Mouse (Mus musculus) limb, embryonic 13.5 days (tissue): ENCODE measurements around the gene Serpina12. TPM values are rescaled to one million over a fixed set of nuclear protein-coding genes. Genes with fewer than 3 reads are reported as not detected.

Experiments used
- ATAC-seq: fragments of 200-750 bp; cut with Nextera tagmentation; 2 replicates; pipeline ENCODE4 v1.8.0; 2017; ENCODE audit warnings: low read depth, moderate number of reproducible peaks, moderate TSS enrichment; ENCODE audit not compliant: low FRiP score
- H3K27ac ChIP-seq: fragments of 300-500 bp; sonication (generic); 2 replicates; pipeline ENCODE4 v1.5.1; 2015; ENCODE audit warnings: inconsistent platforms, mild to moderate bottlenecking, moderate library complexity
- H3K27me3 ChIP-seq: fragments of 300-500 bp; sonication (generic); 2 replicates; pipeline ENCODE4 v1.6.1; 2015; ENCODE audit warnings: mild to moderate bottlenecking, inconsistent platforms
- H3K36me3 ChIP-seq: fragments of 300-500 bp; sonication (generic); 2 replicates; pipeline ENCODE4 v1.6.1; 2015; ENCODE audit warnings: inconsistent platforms, mild to moderate bottlenecking, moderate library complexity
- H3K4me1 ChIP-seq: fragments of 300-500 bp; sonication (generic); 2 replicates; pipeline ENCODE4 v1.6.1; 2015; ENCODE audit warnings: inconsistent platforms
- H3K4me2 ChIP-seq: fragments of 300-500 bp; sonication (generic); replicated peaks from 2 replicates; pipeline ENCODE4 v1.6.1; 2015; ENCODE audit warnings: inconsistent platforms, mild to moderate bottlenecking, moderate library complexity
- H3K4me3 ChIP-seq: fragments of 300-500 bp; sonication (generic); 2 replicates; pipeline ENCODE4 v1.5.1; 2015; ENCODE audit warnings: moderate library complexity, mild to moderate bottlenecking, inconsistent platforms
- H3K9ac ChIP-seq: fragments of 300-500 bp; sonication (generic); 2 replicates; pipeline ENCODE4 v1.6.1; 2015; ENCODE audit warnings: mild to moderate bottlenecking, inconsistent platforms
- H3K9me3 ChIP-seq: fragments of 300-500 bp; sonication (generic); 2 replicates; pipeline ENCODE4 v1.6.1; 2016; ENCODE audit warnings: inconsistent platforms
- WGBS: fragments of 180-500 bp; shearing (Covaris S2); methylation state at CpG from one replicate; pipeline ENCODE4 v1.1.7; 2015; 5-methylcytosine and 5-hydroxymethylcytosine counted together
- polyA plus RNA-seq: library from polyadenylated mRNA; unstranded; fragments of >200 nt; fragmentation: Nextera tagmentation; extraction: Ambion mirVana; gene quantifications from 2 replicates; pipeline ENCODE4 v1.2.1, GENCODE M21; 2015

Gene Serpina12
- polyA plus RNA-seq, 1 experiment from 2014 or later, result not detected

DNA sequence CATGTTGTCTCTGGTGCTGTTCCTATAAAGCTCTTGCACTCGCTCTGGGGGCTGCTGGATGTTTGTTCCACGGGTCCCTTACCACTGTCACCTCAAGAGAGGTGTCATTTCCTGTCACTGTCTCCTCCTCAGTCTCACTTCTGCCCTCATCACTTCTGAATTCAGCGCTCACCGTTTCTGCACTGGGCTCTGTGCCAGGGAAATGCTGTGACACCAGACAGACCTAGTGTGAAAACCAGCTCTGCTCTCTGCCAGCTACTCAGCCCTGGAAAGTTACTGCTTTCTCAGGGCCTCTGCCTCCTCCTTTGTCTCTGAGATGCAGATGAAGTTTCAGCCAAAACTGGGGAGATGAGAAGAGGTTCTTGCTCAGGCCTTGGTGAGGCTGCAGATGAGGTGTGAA is 12.8 kb upstream of the Serpina12 start:
- Histone ChIP-seq H3K9me3 (no peaks in the 10 kb centered on the region), H3K4me3 (no peak overlapping the region), H3K4me2 (no peak overlapping the region), H3K9ac (no peak overlapping the region), H3K4me1 (no peaks in the 10 kb centered on the region), H3K27ac (no peak overlapping the region), H3K36me3 (no peaks in the 10 kb centered on the region), H3K27me3 (peaks cover 5% of the 10 kb centered on the region; the same call in 1 of the 2 replicates)
- WGBS, result 17% methylated on average over 4 of the region's 4 CpGs
- no peak for ATAC-seq

DNA sequence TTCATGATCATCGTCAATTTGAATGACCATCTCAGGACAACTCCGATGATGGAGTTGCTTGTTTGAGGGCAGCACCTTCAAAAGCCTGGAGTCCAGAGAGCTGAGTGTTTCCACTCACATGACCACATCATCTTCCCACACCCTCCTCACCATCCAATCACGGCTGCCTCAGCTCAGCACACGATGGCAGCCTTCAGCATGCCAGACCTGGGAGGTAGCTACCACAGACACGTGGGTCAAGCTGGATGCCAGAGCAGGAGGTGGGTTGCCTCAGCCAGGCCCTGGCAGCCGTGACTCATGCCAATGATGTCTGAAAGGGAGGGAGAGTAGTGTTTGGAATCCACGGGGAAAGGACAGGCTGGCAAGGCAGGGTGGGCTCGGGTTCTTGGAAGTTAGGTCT is 11.5 kb upstream of the Serpina12 start:
- H3K36me3 ChIP-seq, result no peaks in the 10 kb centered on the region
- no peaks in the 10 kb centered on the region for H3K4me1 ChIP-seq
- no peak for ATAC-seq
- no peak overlapping the region for H3K27ac ChIP-seq
- no peaks in the 10 kb centered on the region for H3K9me3 ChIP-seq
- H3K4me3 ChIP-seq, result no peak overlapping the region
- 83% methylated on average over 8 of the region's 8 CpGs for WGBS
- H3K4me2 ChIP-seq, result no peak overlapping the region
- no peak overlapping the region for H3K9ac ChIP-seq
- H3K27me3 ChIP-seq, result no peaks in the 10 kb centered on the region

DNA sequence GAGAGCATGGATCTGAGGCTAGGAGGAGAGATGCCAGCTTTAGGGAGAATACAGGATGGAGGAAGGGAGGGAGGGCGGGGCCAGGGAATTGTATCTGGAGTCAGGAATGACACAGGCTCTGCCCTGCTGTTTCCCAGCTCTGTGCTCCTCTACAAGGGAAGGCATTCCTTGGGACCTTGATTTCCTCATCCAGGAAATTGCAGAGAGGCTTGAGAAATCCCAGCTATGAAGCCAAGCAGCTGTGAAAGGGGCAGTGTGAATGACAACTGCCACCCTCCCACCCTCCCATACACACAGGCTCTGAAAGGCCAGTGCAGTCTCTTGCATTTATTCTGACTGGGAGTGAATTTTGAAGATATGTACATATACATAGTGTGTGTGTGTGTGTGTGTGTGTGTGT is 9.8 kb upstream of the Serpina12 start:
- H3K27me3 ChIP-seq, result no peaks in the 10 kb centered on the region
- no peak overlapping the region for H3K9ac ChIP-seq
- no peaks in the 10 kb centered on the region for H3K36me3 ChIP-seq
- 56% methylated on average over 1 of the region's 1 CpGs for WGBS
- H3K27ac ChIP-seq, result no peak overlapping the region
- no peak for ATAC-seq
- no peak overlapping the region for H3K4me2 ChIP-seq
- H3K4me1 ChIP-seq, result no peaks in the 10 kb centered on the region
- no peak overlapping the region for H3K4me3 ChIP-seq
- no peaks in the 10 kb centered on the region for H3K9me3 ChIP-seq

DNA sequence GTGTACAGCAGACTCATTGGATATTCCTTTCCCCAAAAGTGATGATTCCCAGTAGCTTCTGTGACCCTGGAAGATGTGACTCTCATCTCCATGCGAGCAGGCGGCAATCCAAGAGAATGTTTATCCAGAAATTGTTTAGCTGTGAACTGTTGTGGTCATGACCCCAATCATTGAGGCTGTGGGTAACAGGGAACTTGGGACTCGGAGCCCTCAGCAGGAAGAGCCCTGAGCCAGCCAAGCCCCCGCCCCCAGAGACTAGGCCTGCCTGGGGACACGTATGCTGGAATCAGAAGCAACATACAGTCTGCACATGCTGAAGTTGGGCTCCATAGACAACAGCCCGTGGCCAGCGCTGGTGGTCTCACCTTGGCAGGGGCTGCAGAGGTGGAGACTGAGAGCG is 1.5 kb upstream of the Serpina12 start:
- Histone ChIP-seq H3K4me2 (no peak overlapping the region), H3K9ac (no peak overlapping the region), H3K36me3 (no peaks in the 10 kb centered on the region), H3K4me1 (no peaks in the 10 kb centered on the region), H3K9me3 (no peaks in the 10 kb centered on the region), H3K27me3 (no peaks in the 10 kb centered on the region), H3K27ac (no peak overlapping the region), H3K4me3 (no peak overlapping the region)
- 83% methylated on average over 8 of the region's 8 CpGs for WGBS
- no peak for ATAC-seq

DNA sequence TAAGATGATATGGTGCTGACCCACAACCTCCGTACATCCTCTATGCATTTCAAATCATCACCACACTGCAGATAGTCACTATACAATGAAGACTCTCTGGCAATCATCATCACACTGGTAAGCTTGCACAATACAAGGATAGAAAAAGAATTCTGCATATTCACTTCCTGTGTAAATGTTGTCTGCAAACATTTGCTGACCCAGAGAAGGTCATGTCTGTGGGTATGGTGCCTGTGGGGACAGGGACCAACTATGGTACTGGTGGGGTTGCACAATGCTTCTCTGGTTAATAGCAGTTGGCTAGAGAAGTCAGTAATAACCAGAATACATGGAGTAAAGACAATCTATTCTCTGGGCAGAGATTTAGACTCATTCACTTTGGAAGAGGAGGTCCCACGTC is 1.5 kb downstream of the Serpina12 start:
- 94% methylated on average over 2 of the region's 2 CpGs for WGBS
- Histone ChIP-seq H3K4me3 (no peak overlapping the region), H3K4me2 (no peak overlapping the region), H3K4me1 (no peaks in the 10 kb centered on the region), H3K9ac (no peak overlapping the region), H3K9me3 (no peaks in the 10 kb centered on the region), H3K27ac (no peak overlapping the region), H3K27me3 (no peaks in the 10 kb centered on the region), H3K36me3 (no peaks in the 10 kb centered on the region)
- no peak for ATAC-seq

DNA sequence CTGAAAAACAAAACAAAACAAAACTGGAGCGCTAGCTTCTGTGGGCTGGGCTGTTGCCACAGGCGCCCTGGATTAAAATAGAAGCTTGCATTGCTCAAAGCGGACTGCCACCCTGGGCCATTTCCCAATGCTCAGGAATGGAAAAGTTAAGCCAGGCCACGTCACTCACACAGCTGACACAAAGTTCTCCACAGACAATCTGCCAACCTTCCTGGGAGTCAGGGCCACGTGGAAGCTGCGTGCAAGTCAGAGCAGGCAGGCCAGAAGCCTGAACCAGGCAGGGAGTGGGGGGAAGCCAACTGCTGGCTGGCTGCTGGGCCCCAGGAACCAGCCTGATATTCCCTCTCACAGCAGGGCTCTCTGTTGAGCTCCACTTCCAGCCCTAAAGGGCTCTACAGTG is 2.8 kb downstream of the Serpina12 start:
- no peaks in the 10 kb centered on the region for H3K9me3 ChIP-seq

DNA sequence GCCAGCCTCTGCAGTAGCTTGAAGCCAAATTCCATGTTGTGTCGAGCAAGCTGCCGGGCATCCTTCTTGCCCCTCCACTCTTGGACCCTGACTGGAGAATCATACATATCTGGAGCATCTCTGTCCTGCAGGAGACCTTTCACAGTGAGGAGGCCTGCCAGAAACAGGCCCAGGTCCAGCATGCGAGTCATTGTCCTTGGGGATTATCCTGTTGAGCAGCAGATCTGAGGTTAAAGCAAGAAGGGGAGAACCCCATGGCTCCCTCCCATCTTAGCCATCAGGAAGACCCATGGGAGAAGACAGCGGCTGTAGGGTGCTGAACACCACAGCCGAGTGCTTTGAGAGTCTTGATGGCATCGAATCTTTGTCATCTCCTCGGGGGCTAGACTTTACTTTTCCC is 6.1 kb downstream of the Serpina12 start:
- 88% methylated on average over 7 of the region's 7 CpGs for WGBS
- Histone ChIP-seq H3K4me2 (no peak overlapping the region), H3K4me3 (no peak overlapping the region), H3K9ac (no peak overlapping the region), H3K9me3 (no peaks in the 10 kb centered on the region), H3K27ac (no peak overlapping the region), H3K27me3 (no peaks in the 10 kb centered on the region), H3K4me1 (no peaks in the 10 kb centered on the region), H3K36me3 (no peaks in the 10 kb centered on the region)
- no peak for ATAC-seq

More for the DNA sequence above, 2.8 kb downstream of the Serpina12 start:
- Histone ChIP-seq H3K36me3 (no peaks in the 10 kb centered on the region), H3K4me2 (no peak overlapping the region), H3K27me3 (no peaks in the 10 kb centered on the region), H3K9ac (no peak overlapping the region), H3K27ac (no peak overlapping the region), H3K4me1 (no peaks in the 10 kb centered on the region), H3K4me3 (no peak overlapping the region)
- ATAC-seq, result no peak
- WGBS, result 65% methylated on average over 6 of the region's 6 CpGs

DNA sequence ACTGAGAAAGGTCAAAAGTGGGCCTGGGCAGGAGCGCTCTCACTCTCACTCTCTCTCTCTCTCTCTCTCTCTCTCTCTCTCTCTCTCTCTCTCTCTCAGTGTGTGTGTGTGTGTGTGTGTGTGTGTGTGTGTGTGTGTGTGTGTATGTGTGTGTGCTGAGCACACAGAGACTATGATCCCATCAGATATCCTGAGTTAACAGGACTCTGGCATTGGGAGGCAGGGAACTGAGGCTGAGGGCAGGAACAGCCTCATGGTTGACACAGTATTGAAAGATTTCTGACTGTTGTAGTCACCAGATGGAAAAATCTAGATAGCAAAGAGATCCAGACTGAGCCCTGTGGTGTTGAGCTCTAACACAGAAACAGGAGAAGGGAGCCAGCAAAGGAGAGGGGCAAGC is 10.5 kb downstream of the Serpina12 start:
- ATAC-seq, result no peak
- no peak overlapping the region for H3K27ac ChIP-seq
- no peaks in the 10 kb centered on the region for H3K36me3 ChIP-seq
- no peaks in the 10 kb centered on the region for H3K9me3 ChIP-seq
- H3K27me3 ChIP-seq, result no peaks in the 10 kb centered on the region
- no peak overlapping the region for H3K4me3 ChIP-seq
- H3K4me2 ChIP-seq, result no peak overlapping the region
- 100% methylated on average over 1 of the region's 1 CpGs for WGBS
- no peak overlapping the region for H3K9ac ChIP-seq
- no peaks in the 10 kb centered on the region for H3K4me1 ChIP-seq

DNA sequence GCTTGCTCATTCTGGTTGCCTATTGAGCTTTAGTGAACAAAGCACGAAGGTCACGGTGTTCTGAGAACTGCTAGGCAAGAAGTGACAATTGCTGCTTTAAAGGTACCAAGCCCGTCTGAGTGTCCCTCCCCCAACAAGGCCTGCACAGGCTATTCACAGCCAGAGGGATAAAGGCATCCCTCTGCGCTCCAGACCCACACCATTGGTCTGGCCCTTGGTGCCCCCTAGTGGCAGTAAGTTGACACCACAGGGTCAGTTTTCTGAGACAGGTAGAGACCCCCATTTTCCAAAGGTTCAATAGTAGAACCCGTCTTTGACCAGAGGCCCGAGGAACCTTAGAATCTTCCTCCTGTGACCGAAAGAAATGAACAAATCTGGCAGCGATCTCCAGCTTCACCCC is 14.3 kb downstream of the Serpina12 start:
- Histone ChIP-seq H3K4me3 (no peak overlapping the region), H3K4me2 (no peak overlapping the region), H3K27ac (no peak overlapping the region), H3K36me3 (no peaks in the 10 kb centered on the region), H3K9me3 (no peaks in the 10 kb centered on the region), H3K9ac (no peak overlapping the region), H3K4me1 (no peaks in the 10 kb centered on the region), H3K27me3 (no peaks in the 10 kb centered on the region)
- no peak for ATAC-seq
- WGBS, result 52% methylated on average over 8 of the region's 8 CpGs

DNA sequence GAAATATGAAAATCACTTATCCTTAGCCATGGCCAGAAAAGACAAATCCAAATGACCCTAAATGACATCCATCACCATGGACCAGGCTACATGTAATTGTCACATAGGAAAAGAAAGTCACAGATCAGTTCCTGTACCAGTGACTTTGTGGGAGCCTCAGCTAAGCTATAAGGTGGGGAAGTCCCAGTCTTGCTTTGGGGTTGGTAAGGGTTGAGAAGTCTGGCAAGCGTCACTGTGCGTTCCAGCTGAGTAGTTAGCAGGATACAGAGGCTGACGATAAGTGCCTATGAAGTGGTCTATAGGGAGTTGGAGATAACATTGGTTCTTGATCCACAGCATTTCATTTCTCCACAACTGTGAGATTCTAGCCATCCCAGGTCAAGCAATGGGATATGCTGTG is 29.0 kb downstream of the Serpina12 start:
- no peak overlapping the region for H3K4me3 ChIP-seq
- H3K9me3 ChIP-seq, result no peaks in the 10 kb centered on the region
- no peak overlapping the region for H3K4me2 ChIP-seq
- H3K27me3 ChIP-seq, result no peaks in the 10 kb centered on the region
- H3K36me3 ChIP-seq, result no peaks in the 10 kb centered on the region
- ATAC-seq, result no peak
- 86% methylated on average over 3 of the region's 3 CpGs for WGBS
- H3K27ac ChIP-seq, result no peak overlapping the region
- no peak overlapping the region for H3K9ac ChIP-seq
- no peaks in the 10 kb centered on the region for H3K4me1 ChIP-seq

DNA sequence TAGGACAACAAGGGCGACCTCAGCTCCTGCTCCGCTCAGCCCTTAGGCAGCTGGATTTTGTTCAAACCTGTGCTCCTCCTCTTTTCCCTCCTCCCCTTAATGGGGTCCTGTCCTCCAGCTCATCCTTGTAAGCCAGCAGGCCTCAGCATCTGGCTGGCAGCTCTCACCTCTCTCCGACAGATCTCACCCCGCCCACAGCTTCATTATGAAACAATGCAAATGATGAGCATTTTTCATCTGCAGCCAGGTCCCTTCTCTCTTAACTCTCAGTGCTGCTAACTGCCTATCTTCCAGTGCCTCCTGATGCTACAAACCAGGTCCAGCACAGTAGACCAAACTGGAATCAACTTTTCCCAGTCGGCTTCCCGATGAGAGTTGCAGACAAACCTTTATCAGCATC is 30.6 kb downstream of the Serpina12 start, which contains the start of gene Serpina9:
Serpina9 (minus strand) TSS at position 136 of the 400 bp plus-strand sequence.
- no peak within 1 kb of the TSS for H3K4me2 ChIP-seq
- no peak within 1 kb of the TSS for H3K27ac ChIP-seq
- no peaks in the 10 kb centered on the region for H3K36me3 ChIP-seq
- H3K4me3 ChIP-seq, result no peak within 1 kb of the TSS
- no peaks in the 10 kb centered on the region for H3K27me3 ChIP-seq
- no peaks in the 10 kb centered on the region for H3K4me1 ChIP-seq
- no peak within 1 kb of the TSS for H3K9ac ChIP-seq
- ATAC-seq, result no peak
- no peaks in the 10 kb centered on the region for H3K9me3 ChIP-seq
- WGBS, result 81% methylated on average over 6 of the region's 6 CpGs

DNA sequence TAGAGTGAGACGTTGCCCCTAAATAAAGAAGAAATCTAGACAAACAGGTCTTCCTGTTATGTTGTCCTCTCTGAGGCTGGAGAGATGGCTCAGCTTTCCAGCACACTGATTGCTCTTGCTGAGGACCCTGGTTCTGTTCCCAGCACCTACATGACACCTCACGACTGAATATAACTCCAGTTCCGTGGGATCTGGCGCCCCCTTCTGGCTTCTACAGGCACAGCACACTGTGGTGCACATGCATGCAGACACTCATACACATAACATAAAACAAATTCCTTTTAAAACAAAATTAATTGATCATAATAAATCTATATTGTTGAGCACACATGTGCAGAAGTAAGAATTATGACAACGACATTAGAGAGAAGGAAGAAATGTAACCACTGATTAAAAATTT is 39.6 kb downstream of the Serpina12 start:
- H3K4me1 ChIP-seq, result no peaks in the 10 kb centered on the region
- H3K36me3 ChIP-seq, result no peaks in the 10 kb centered on the region
- no peak overlapping the region for H3K27ac ChIP-seq
- no peaks in the 10 kb centered on the region for H3K27me3 ChIP-seq
- no peak overlapping the region for H3K9ac ChIP-seq
- H3K4me2 ChIP-seq, result no peak overlapping the region
- WGBS, result 82% methylated on average over 5 of the region's 5 CpGs
- H3K9me3 ChIP-seq, result no peaks in the 10 kb centered on the region
- ATAC-seq, result no peak
- H3K4me3 ChIP-seq, result no peak overlapping the region

DNA sequence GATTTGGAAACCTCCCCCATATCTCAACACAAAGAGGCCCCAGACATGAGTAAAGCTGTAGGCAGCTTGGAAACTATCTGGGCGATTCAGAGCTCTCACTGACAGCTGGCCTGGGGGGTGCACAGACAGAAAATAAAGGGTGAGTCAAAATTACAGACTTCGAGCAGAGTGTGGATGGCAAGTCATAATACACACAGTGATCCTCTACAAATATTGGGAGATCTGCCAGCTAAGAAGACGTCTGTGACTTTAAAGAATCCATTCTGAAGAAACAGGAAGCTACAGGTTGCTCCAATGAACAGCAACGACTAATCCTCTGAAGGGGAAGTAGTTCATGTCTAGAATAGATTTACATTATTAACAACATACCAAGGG is 41.0 kb downstream of the Serpina12 start:
- no peak overlapping the region for H3K4me3 ChIP-seq
- 72% methylated on average over 4 of the region's 4 CpGs for WGBS
- no peak overlapping the region for H3K27ac ChIP-seq
- no peak for ATAC-seq
- H3K36me3 ChIP-seq, result no peaks in the 10 kb centered on the region
- H3K27me3 ChIP-seq, result no peaks in the 10 kb centered on the region
- no peaks in the 10 kb centered on the region for H3K9me3 ChIP-seq
- no peak overlapping the region for H3K9ac ChIP-seq
- H3K4me1 ChIP-seq, result no peaks in the 10 kb centered on the region
- H3K4me2 ChIP-seq, result no peak overlapping the region
